Mouse (Mus musculus) embryo, embryonic 10.5 days (tissue): ENCODE results near the gene 1700028J19Rik.
"Not testable (repeated sequence)": the region's sequence is repeated elsewhere in the genome, so short reads cannot be mapped to it uniquely, and the experiment has no call there.

Experiments
- DNase-seq: peaks from one replicate; pipeline ENCODE4 v3.0.0-alpha.2; 2015; ENCODE audit warnings: low spot score

1700028J19Rik gene

GRCm38 (mm10) chr7:44250732-44251275 lies 4.3 kb upstream of the 1700028J19Rik start:
- not testable (repeated sequence) for DNase-seq

GRCm38 (mm10) chr7:44249248-44249647 lies 2.8 kb upstream of the 1700028J19Rik start:
- no peak for DNase-seq

GRCm38 (mm10) chr7:44247971-44248370 lies 1.5 kb upstream of the 1700028J19Rik start:
- DNase-seq: no peak

GRCm38 (mm10) chr7:44246984-44247470 lies 532 bp upstream of the 1700028J19Rik start:
- DNase-seq: peak; percentile 69

- no peak for DNase-seq
Observed at GRCm38 (mm10) chr7:44244080-44244479, 2.4 kb downstream of the 1700028J19Rik start.

GRCm38 (mm10) chr7:44241163-44241562 lies 5.3 kb downstream of the 1700028J19Rik start:
- no peak for DNase-seq

GRCm38 (mm10) chr7:44240712-44241111 lies 5.8 kb downstream of the 1700028J19Rik start:
- DNase-seq: no peak

- no peak for DNase-seq
Observed at GRCm38 (mm10) chr7:44239913-44240312, 6.6 kb downstream of the 1700028J19Rik start.

- DNase-seq: no peak
Observed at GRCm38 (mm10) chr7:44235909-44236308, 10.6 kb downstream of the 1700028J19Rik start, which contains the start of gene Gm36864. Gm36864 (plus strand) TSS chr7:44236177.

GRCm38 (mm10) chr7:44225076-44225475 lies 21.4 kb downstream of the 1700028J19Rik start, which contains the start of gene Klk1:
Klk1 (plus strand) TSS chr7:44225360.
- DNase-seq: no peak

- not testable (repeated sequence) for DNase-seq
Observed at GRCm38 (mm10) chr7:44222335-44222734, 24.2 kb downstream of the 1700028J19Rik start.

- not testable (repeated sequence) for DNase-seq
Observed at GRCm38 (mm10) chr7:44221601-44222000, 24.9 kb downstream of the 1700028J19Rik start.

GRCm38 (mm10) chr7:44215645-44216044 lies 30.9 kb downstream of the 1700028J19Rik start, which contains the start of gene Klk1b5:
Klk1b5 (plus strand) TSS chr7:44215945.
- no peak for DNase-seq

GRCm38 (mm10) chr7:44208307-44208706 lies 38.2 kb downstream of the 1700028J19Rik start:
- no peak for DNase-seq

GRCm38 (mm10) chr7:44207135-44207534 lies 39.4 kb downstream of the 1700028J19Rik start, which contains the start of gene Klk1b4:
Klk1b4 (plus strand) TSS chr7:44207435.
- DNase-seq: not testable (repeated sequence)

- no peak for DNase-seq
Observed at GRCm38 (mm10) chr7:44197891-44198290, 48.6 kb downstream of the 1700028J19Rik start, which contains the start of gene Klk1b3. Klk1b3 (plus strand) TSS chr7:44198191.

GRCm38 (mm10) chr7:44193466-44193865 lies 53.0 kb downstream of the 1700028J19Rik start:
- DNase-seq: not testable (repeated sequence)

- DNase-seq: not testable (repeated sequence)
Observed at GRCm38 (mm10) chr7:44187936-44188335, 58.6 kb downstream of the 1700028J19Rik start, which contains the start of gene Klk1b24. Klk1b24 (plus strand) TSS chr7:44188236.

- not testable (repeated sequence) for DNase-seq
Observed at GRCm38 (mm10) chr7:44186516-44186915, 60.0 kb downstream of the 1700028J19Rik start.
